Mouse (Mus musculus) adrenal gland (tissue): ENCODE measurements around the gene Tnc.

Experiments used
- intact Hi-C: fragments of 180-260 bp; cut with DNase I; formaldehyde crosslinking; loops from one replicate; pipeline ENCODE4 v1.15.1; 2025

The Tnc gene

GRCm38 (mm10) chr4:63970925-63971324 lies 75.9 kb downstream of the Tnc start:
- intact Hi-C loops = no loop called here

- intact Hi-C loops = no loop called here
Observed at GRCm38 (mm10) chr4:63969891-63970290, 76.9 kb downstream of the Tnc start.

GRCm38 (mm10) chr4:63963410-63963809 lies 83.4 kb downstream of the Tnc start:
- intact Hi-C loops = no loop called here

GRCm38 (mm10) chr4:63961858-63962468 lies 84.9 kb downstream of the Tnc start:
- intact Hi-C loops = no loop called here

- intact Hi-C loops = no loop called here
Observed at GRCm38 (mm10) chr4:63958601-63959000, 88.2 kb downstream of the Tnc start.

GRCm38 (mm10) chr4:63950054-63950453 lies 96.8 kb downstream of the Tnc start:
- intact Hi-C loops = no loop called here

- intact Hi-C loops = loop anchor here (1.0 to 10.0 kb wide), 6 partner anchors 194 to 581 kb away; no protein-coding TSS in a partner anchor
Observed at GRCm38 (mm10) chr4:63948688-63949073, 98.1 kb downstream of the Tnc start.

GRCm38 (mm10) chr4:63948066-63948687 lies 98.6 kb downstream of the Tnc start:
- intact Hi-C loops = loop anchor here (1.0 to 10.0 kb wide), 6 partner anchors 193 to 581 kb away; no protein-coding TSS in a partner anchor

GRCm38 (mm10) chr4:63943813-63944212 lies 103.0 kb downstream of the Tnc start:
- intact Hi-C loops = loop anchor here (10.0 kb wide), 1 partner anchor 189 kb away; no protein-coding TSS in a partner anchor

- intact Hi-C loops = loop anchor here (10.0 kb wide), 1 partner anchor 188 kb away; no protein-coding TSS in a partner anchor
Observed at GRCm38 (mm10) chr4:63942875-63943274, 103.9 kb downstream of the Tnc start.

- intact Hi-C loops = loop anchor here (10.0 kb wide), 1 partner anchor 187 kb away; no protein-coding TSS in a partner anchor
Observed at GRCm38 (mm10) chr4:63941420-63941819, 105.4 kb downstream of the Tnc start.

GRCm38 (mm10) chr4:63939428-63939827 lies 107.4 kb downstream of the Tnc start:
- intact Hi-C loops = no loop called here

- intact Hi-C loops = no loop called here
Observed at GRCm38 (mm10) chr4:63935960-63936359, 110.9 kb downstream of the Tnc start.

GRCm38 (mm10) chr4:63935314-63935713 lies 111.5 kb downstream of the Tnc start:
- intact Hi-C loops = no loop called here

- intact Hi-C loops = no loop called here
Observed at GRCm38 (mm10) chr4:63930863-63931262, 116.0 kb downstream of the Tnc start.

- intact Hi-C loops = no loop called here
Observed at GRCm38 (mm10) chr4:63929490-63929889, 117.3 kb downstream of the Tnc start.

- intact Hi-C loops = no loop called here
Observed at GRCm38 (mm10) chr4:63928192-63928591, 118.6 kb downstream of the Tnc start.

GRCm38 (mm10) chr4:63917181-63917580 lies 129.6 kb downstream of the Tnc start:
- intact Hi-C loops = no loop called here

- intact Hi-C loops = no loop called here
Observed at GRCm38 (mm10) chr4:63916753-63917152, 130.1 kb downstream of the Tnc start.

- intact Hi-C loops = no loop called here
Observed at GRCm38 (mm10) chr4:63916288-63916687, 130.5 kb downstream of the Tnc start.
